Mouse (Mus musculus): ENCODE results near the gene Gmnc. TPM values are rescaled to one million over a fixed set of nuclear protein-coding genes. Genes with fewer than 3 reads are reported as not detected.

Gene Gmnc
- 0.66 and 0.84 TPM in 2 replicates for polyA plus RNA-seq (2014; fragmentation: Nextera tagmentation; extraction: Ambion mirVana)

DNA sequence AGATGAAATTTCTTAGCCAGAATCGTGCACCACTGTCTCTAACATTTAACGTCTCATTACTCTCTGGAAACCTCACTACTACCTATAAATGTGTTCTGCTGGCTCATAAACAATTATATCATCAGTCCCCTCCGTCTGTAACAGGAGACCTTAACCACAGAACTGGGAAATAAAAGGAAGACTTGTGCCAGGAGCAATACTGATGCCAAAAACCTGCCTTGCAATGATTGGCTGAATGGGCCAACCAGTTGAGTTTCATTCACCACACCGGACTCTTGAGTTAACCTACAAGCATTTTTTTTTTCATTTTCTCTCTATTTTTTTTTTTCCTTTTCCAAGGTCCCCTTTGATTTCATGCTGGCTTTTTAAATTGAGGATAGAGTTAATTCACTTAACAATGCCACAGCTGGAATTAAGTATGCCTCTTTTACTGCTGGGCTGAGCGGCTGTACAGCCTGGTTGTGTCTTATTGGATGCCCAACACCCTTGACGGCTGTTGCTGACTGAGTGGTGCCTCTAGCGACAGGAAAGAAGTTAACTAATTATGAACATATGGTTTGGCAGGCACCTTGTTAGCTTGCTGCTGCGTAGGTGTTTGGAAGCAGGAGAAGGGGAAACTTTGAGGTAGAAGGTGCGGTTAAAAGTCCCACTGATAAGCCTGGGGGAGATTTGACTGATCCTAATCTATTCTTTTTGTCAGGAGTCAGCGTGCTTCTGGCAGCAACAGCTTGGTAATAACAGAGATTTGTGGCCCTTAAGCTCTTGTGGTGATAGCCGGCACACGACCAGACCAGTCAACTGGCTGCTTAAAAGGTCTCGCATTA, at the start of gene Gmnc:
Gene Gmnc (minus strand): TSS at position 176 of the 824 bp plus-strand sequence.
- no peak for ATAC-seq (ENCODE audit: low FRiP score)

DNA sequence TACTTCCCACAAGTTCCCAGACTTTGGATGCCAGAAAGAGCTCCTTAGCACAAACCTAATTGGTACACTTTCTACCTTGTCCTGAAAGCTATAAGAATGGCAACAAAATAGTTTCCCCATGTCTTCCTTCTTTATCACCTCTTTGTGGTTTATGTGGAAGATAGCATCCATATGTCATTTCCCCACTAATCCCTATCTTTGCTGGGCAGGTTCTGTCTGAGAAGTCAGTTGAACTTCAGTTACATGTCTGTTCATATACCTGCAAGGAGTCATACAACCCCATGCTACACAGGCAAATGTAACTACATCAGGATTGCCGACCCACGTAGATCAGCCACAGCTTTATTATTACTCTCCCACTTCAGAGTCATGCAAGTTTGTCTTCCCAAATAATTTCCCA, 35.8 kb upstream of the Gmnc start:
- no peaks in the 10 kb centered on the region for H3K4me1 ChIP-seq (replicated peaks; ENCODE audit: control insufficient read depth, insufficient read depth, low read length)
- no peak overlapping the region for H3K4me2 ChIP-seq (replicated peaks; ENCODE audit: low read depth, low read length)
- H3K9ac ChIP-seq (ENCODE audit: low read depth, low read length): no peak overlapping the region
- H3K27ac ChIP-seq (ENCODE audit: low read depth, low read length): no peak overlapping the region
- no peaks in the 10 kb centered on the region for H3K36me3 ChIP-seq (ENCODE audit: control insufficient read depth, insufficient read depth, low read length)
- H3K9me3 ChIP-seq (ENCODE audit: control insufficient read depth, low read length): no peaks in the 10 kb centered on the region
- 90% methylated on average over 2 of the region's 2 CpGs for WGBS
- no peaks in the 10 kb centered on the region for H3K27me3 ChIP-seq (ENCODE audit: control insufficient read depth, insufficient read depth, low read length)
- no peak overlapping the region for H3K4me3 ChIP-seq (ENCODE audit: low read depth, low read length)
- ATAC-seq (ENCODE audit: low FRiP score) (no peak), DNase-seq (ENCODE audit: low spot score) (no peak)

More for the DNA sequence above, at the start of gene Gmnc:
- Histone ChIP-seq H3K9me3 (ENCODE audit: control insufficient read depth, low read length) (no peaks in the 10 kb centered on the region), H3K4me2 (replicated peaks; ENCODE audit: low read depth, low read length) (no peak within 1 kb of the TSS), H3K27me3 (ENCODE audit: control insufficient read depth, insufficient read depth, low read length) (no peaks in the 10 kb centered on the region), H3K4me3 (ENCODE audit: low read depth, low read length) (no peak within 1 kb of the TSS), H3K4me1 (replicated peaks; ENCODE audit: control insufficient read depth, insufficient read depth, low read length) (no peaks in the 10 kb centered on the region), H3K36me3 (ENCODE audit: control insufficient read depth, insufficient read depth, low read length) (no peaks in the 10 kb centered on the region), H3K9ac (ENCODE audit: low read depth, low read length) (no peak within 1 kb of the TSS), H3K27ac (ENCODE audit: low read depth, low read length) (no peak within 1 kb of the TSS)
- 65% methylated on average over 13 of the region's 13 CpGs for WGBS
- DNase-seq (ENCODE audit: low spot score): no peak

DNA sequence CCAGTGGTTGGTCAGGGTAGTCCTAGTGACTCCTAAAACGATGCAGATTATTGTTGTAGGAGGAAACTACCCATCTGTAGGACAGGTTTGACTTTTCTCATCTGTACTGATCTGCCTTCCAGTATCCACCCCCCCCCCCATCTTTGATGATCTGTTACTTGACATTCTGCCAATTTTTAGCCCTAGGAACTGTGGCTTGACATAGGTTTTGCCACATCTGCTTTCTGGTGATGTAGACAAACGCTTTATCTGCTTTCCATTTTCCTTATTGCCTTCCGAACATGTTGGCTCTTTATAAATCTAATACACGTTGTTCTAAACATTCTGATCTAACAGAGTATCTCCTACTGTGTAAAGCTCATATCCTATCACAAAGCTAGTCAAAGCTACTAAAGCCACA, 34.8 kb upstream of the Gmnc start:
- H3K4me2 ChIP-seq (replicated peaks; ENCODE audit: low read depth, low read length): no peak overlapping the region
- no peaks in the 10 kb centered on the region for H3K4me1 ChIP-seq (replicated peaks; ENCODE audit: control insufficient read depth, insufficient read depth, low read length)
- ATAC-seq (ENCODE audit: low FRiP score) (no peak), DNase-seq (ENCODE audit: low spot score) (no peak)
- 86% methylated on average over 4 of the region's 4 CpGs for WGBS
- H3K4me3 ChIP-seq (ENCODE audit: low read depth, low read length): no peak overlapping the region
- H3K27ac ChIP-seq (ENCODE audit: low read depth, low read length): no peak overlapping the region
- H3K9me3 ChIP-seq (ENCODE audit: control insufficient read depth, low read length): no peaks in the 10 kb centered on the region
- H3K27me3 ChIP-seq (ENCODE audit: control insufficient read depth, insufficient read depth, low read length): no peaks in the 10 kb centered on the region
- H3K36me3 ChIP-seq (ENCODE audit: control insufficient read depth, insufficient read depth, low read length): no peaks in the 10 kb centered on the region
- no peak overlapping the region for H3K9ac ChIP-seq (ENCODE audit: low read depth, low read length)

DNA sequence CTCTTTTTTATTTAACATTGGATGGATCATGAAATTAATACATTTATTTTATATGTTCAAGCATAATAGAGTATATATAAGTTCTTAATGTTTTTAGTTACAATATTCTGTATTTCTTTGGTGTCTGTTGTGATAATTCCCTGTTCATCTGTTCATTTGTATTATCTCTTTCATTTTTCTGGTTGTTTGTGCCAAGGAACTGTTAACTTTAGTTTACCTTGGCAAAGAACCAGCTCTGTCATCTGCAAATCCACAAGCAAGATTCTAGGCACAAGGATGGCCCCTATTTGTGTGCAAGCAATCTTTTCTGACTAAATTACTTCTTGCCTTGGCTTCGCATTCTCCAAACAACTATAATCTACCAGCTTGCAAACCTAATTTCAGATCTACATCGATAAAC, 31.3 kb upstream of the Gmnc start:
- ATAC-seq (ENCODE audit: low FRiP score): no peak
- H3K9ac ChIP-seq (ENCODE audit: low read depth, low read length): no peak overlapping the region
- 93% methylated on average over 2 of the region's 2 CpGs for WGBS

DNA sequence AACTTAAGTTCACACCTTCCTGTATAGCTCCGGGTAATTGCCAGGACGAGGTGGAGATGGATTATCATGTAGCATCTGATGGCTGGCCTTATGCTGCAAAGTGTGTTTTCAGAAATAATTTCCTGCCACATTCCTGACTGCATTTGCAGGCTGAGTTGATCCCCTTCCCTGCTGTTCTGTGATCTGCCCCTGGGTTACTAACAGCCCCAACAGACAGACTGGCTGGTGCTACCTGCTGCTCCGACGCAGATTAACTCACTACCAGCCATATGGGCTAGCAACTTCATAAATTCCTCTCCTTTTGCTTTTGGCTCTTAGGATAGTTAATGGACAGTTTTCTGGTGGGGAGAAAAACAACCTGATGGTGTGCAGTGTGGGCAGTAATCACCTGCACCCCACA, 25.9 kb upstream of the Gmnc start:
- Histone ChIP-seq H3K9ac (ENCODE audit: low read depth, low read length) (no peak overlapping the region), H3K36me3 (ENCODE audit: control insufficient read depth, insufficient read depth, low read length) (no peaks in the 10 kb centered on the region), H3K9me3 (ENCODE audit: control insufficient read depth, low read length) (no peaks in the 10 kb centered on the region), H3K4me3 (ENCODE audit: low read depth, low read length) (no peak overlapping the region), H3K27me3 (ENCODE audit: control insufficient read depth, insufficient read depth, low read length) (no peaks in the 10 kb centered on the region), H3K27ac (ENCODE audit: low read depth, low read length) (no peak overlapping the region), H3K4me2 (replicated peaks; ENCODE audit: low read depth, low read length) (no peak overlapping the region), H3K4me1 (replicated peaks; ENCODE audit: control insufficient read depth, insufficient read depth, low read length) (no peaks in the 10 kb centered on the region)
- WGBS: 46% methylated on average over 4 of the region's 4 CpGs
- ATAC-seq (ENCODE audit: low FRiP score) (no peak), DNase-seq (ENCODE audit: low spot score) (no peak)

More for the DNA sequence above, 31.3 kb upstream of the Gmnc start:
- DNase-seq (ENCODE audit: low spot score): no peak
- no peak overlapping the region for H3K27ac ChIP-seq (ENCODE audit: low read depth, low read length)
- no peaks in the 10 kb centered on the region for H3K27me3 ChIP-seq (ENCODE audit: control insufficient read depth, insufficient read depth, low read length)
- H3K4me3 ChIP-seq (ENCODE audit: low read depth, low read length): no peak overlapping the region
- H3K4me1 ChIP-seq (replicated peaks; ENCODE audit: control insufficient read depth, insufficient read depth, low read length): no peaks in the 10 kb centered on the region
- no peaks in the 10 kb centered on the region for H3K36me3 ChIP-seq (ENCODE audit: control insufficient read depth, insufficient read depth, low read length)
- H3K4me2 ChIP-seq (replicated peaks; ENCODE audit: low read depth, low read length): no peak overlapping the region
- no peaks in the 10 kb centered on the region for H3K9me3 ChIP-seq (ENCODE audit: control insufficient read depth, low read length)

DNA sequence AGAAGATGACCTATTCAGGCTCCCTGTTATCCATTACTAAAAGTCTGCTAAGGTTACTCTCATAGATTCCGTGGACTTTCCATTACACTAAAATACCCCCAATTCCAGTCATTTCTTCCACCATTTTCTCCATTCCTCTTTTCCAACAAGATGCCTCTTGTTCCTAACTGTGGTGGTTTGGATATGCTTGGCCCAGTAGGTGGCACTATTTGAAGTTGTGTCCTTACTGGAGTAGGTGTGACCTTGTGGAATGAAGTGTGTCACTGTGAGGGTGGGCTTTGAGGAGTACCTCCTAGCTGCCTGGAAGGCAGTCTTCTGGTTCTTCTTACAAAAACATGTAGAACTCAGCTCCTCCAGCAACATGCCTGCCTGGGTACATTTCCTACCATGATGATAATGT, 11.3 kb upstream of the Gmnc start:
- Histone ChIP-seq H3K9me3 (ENCODE audit: control insufficient read depth, low read length) (no peaks in the 10 kb centered on the region), H3K4me1 (replicated peaks; ENCODE audit: control insufficient read depth, insufficient read depth, low read length) (no peaks in the 10 kb centered on the region), H3K36me3 (ENCODE audit: control insufficient read depth, insufficient read depth, low read length) (no peaks in the 10 kb centered on the region), H3K4me2 (replicated peaks; ENCODE audit: low read depth, low read length) (no peak overlapping the region), H3K27ac (ENCODE audit: low read depth, low read length) (no peak overlapping the region), H3K27me3 (ENCODE audit: control insufficient read depth, insufficient read depth, low read length) (no peaks in the 10 kb centered on the region), H3K9ac (ENCODE audit: low read depth, low read length) (no peak overlapping the region), H3K4me3 (ENCODE audit: low read depth, low read length) (no peak overlapping the region)
- no peak for ATAC-seq (ENCODE audit: low FRiP score)
- DNase-seq (ENCODE audit: low spot score): no peak
- 93% methylated on average over 1 of the region's 1 CpGs for WGBS

DNA sequence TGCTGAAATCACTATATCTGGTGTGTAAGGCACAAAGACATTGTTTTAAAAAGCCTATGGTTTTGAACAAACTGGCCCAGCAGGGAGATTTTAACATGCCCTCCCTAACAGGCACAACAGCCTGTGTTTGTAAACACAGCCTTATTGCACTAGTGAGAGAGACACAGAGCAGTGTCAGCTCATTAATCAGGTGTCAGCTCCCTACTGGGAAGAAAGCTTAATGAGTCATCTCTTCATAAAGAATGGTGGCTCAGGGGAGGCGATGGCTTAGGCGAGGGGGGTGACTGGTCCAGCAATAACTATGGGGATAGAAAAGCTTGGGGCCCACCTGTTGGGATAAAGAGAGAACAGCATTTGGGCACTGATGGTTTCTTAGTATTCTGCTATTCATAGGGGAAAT, 8.1 kb upstream of the Gmnc start:
- ATAC-seq (ENCODE audit: low FRiP score) (peak; percentile 86), DNase-seq (ENCODE audit: low spot score) (peak; percentile 20)
- Histone ChIP-seq H3K27ac (ENCODE audit: low read depth, low read length) (no peak overlapping the region), H3K4me2 (replicated peaks; ENCODE audit: low read depth, low read length) (no peak overlapping the region), H3K27me3 (ENCODE audit: control insufficient read depth, insufficient read depth, low read length) (no peaks in the 10 kb centered on the region), H3K4me1 (replicated peaks; ENCODE audit: control insufficient read depth, insufficient read depth, low read length) (no peaks in the 10 kb centered on the region), H3K36me3 (ENCODE audit: control insufficient read depth, insufficient read depth, low read length) (no peaks in the 10 kb centered on the region), H3K4me3 (ENCODE audit: low read depth, low read length) (no peak overlapping the region), H3K9ac (ENCODE audit: low read depth, low read length) (no peak overlapping the region), H3K9me3 (ENCODE audit: control insufficient read depth, low read length) (no peaks in the 10 kb centered on the region)
- WGBS: 2% methylated on average over 2 of the region's 2 CpGs

DNA sequence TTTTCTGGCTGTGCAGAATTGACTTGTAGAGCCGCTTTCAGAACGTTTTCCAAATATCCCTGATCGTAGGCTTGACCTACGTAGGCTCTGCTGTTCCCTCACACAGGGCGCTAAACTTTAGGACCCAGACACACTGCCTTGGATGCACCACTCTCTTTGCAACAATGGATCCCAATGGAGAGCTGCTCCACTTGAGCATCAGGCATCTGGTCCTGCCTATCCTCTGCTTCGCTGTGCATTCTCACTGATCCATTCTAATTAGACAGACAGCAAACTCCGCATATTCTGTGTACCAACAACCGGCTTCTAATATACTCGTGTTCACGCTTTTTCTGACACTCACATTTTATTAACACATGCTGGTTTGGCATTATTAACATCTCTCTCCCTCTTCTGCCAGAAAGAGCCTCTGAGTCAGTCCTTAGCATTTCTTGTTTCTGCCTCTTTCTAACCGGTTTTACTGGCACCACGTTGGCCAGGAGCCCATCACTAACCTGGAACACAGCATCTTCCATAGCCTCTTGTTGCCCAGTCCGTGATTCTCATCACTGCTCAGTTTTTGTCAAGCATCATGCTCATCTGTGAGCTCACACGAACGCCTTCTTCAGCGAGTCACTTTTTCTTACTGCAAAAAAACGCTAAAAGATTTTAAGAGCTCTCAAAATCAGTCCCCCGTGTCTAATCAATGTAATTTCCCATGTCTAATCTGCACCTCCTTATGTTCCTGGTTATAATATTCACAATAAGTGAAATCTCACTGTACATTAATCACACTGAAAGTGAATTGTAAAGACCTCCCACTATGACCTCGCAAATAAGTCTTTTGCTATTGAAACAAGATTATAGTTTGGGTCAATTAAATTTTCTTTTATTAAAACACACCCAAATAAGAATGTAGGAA, 1.8 kb downstream of the Gmnc start:
- no peak overlapping the region for H3K4me2 ChIP-seq (replicated peaks; ENCODE audit: low read depth, low read length)
- no peaks in the 10 kb centered on the region for H3K36me3 ChIP-seq (ENCODE audit: control insufficient read depth, insufficient read depth, low read length)
- no peak overlapping the region for H3K27ac ChIP-seq (ENCODE audit: low read depth, low read length)
- no peaks in the 10 kb centered on the region for H3K4me1 ChIP-seq (replicated peaks; ENCODE audit: control insufficient read depth, insufficient read depth, low read length)
- H3K9ac ChIP-seq (ENCODE audit: low read depth, low read length): no peak overlapping the region
- no peak for ATAC-seq (ENCODE audit: low FRiP score)
- H3K27me3 ChIP-seq (ENCODE audit: control insufficient read depth, insufficient read depth, low read length): no peaks in the 10 kb centered on the region
- DNase-seq (ENCODE audit: low spot score): no peak
- WGBS: 82% methylated on average over 19 of the region's 19 CpGs
- H3K4me3 ChIP-seq (ENCODE audit: low read depth, low read length): no peak overlapping the region
- no peaks in the 10 kb centered on the region for H3K9me3 ChIP-seq (ENCODE audit: control insufficient read depth, low read length)
